Mouse (Mus musculus) forebrain, postnatal 0 days (tissue): Measurements from ENCODE around the gene Hoxb5. TPM values are rescaled to one million over a fixed set of nuclear protein-coding genes. Genes with fewer than 3 reads are reported as not detected.

Source experiments
- ATAC-seq: fragments of 200-750 bp; cut with Nextera tagmentation; 2 replicates; pipeline ENCODE4 v1.8.0; 2017; ENCODE audit warnings: mild to moderate bottlenecking, moderate library complexity
- DNase-seq: peaks from one replicate; pipeline ENCODE4 v3.0.0-alpha.2; 2015
- H3K27ac ChIP-seq: fragments of 300-500 bp; sonication (generic); 2 replicates; pipeline ENCODE4 v1.5.1; 2014; ENCODE audit warnings: low read depth, mild to moderate bottlenecking, antibody characterized with exemption, low read length, moderate library complexity, mixed read lengths
- H3K27me3 ChIP-seq: fragments of 300-500 bp; sonication (generic); 2 replicates; pipeline ENCODE4 v1.6.1; 2014; ENCODE audit warnings: mild to moderate bottlenecking, low read length, mixed read lengths; ENCODE audit not compliant: insufficient read depth
- H3K36me3 ChIP-seq: fragments of 300-500 bp; sonication (generic); 2 replicates; pipeline ENCODE4 v1.6.1; 2014; ENCODE audit warnings: mild to moderate bottlenecking, moderate library complexity; ENCODE audit not compliant: insufficient read depth
- H3K4me1 ChIP-seq: fragments of 300-500 bp; sonication (generic); 2 replicates; pipeline ENCODE4 v1.6.1; 2014; ENCODE audit warnings: antibody characterized with exemption; ENCODE audit not compliant: insufficient read depth
- H3K4me2 ChIP-seq: fragments of 300-500 bp; sonication (generic); 2 replicates; pipeline ENCODE4 v1.6.1; 2014; ENCODE audit warnings: low read depth, mild to moderate bottlenecking, moderate library complexity
- H3K4me3 ChIP-seq: fragments of 300-500 bp; sonication (generic); 2 replicates; pipeline ENCODE4 v1.5.1; 2014; ENCODE audit warnings: low read depth, low read length, mixed read lengths
- H3K9ac ChIP-seq: fragments of 300-500 bp; sonication (generic); 2 replicates; pipeline ENCODE4 v1.6.1; 2014; ENCODE audit warnings: mild to moderate bottlenecking
- H3K9me3 ChIP-seq: fragments of 300-500 bp; sonication (generic); 2 replicates; pipeline ENCODE4 v1.6.1; 2016; ENCODE audit warnings: low read length
- CTCF ChIP-seq: sonication (generic); IDR thresholded peaks from 2 replicates; pipeline ENCODE4 v1.5.1; 2016; ENCODE audit warnings: antibody characterized with exemption, control low read depth, low read depth
- WGBS: fragments of 180-500 bp; shearing (Covaris S2); extraction: QIAGEN DNeasy Blood & Tissue Kit; methylation state at CpG from one replicate; pipeline ENCODE4 v1.1.7; 2014; 5-methylcytosine and 5-hydroxymethylcytosine counted together
- polyA plus RNA-seq: library from polyadenylated mRNA; unstranded; fragments of >200 nt; fragmentation: Nextera tagmentation; extraction: Ambion mirVana; gene quantifications from 2 replicates; pipeline ENCODE4 v1.2.1, GENCODE M21; 2015
- total RNA-seq: library from RNA; depleted of rRNA; stranded (reverse); fragments of >200 nt; gene quantifications from 2 replicates; pipeline ENCODE4 v1.2.3, GENCODE M21; 2014

Gene Hoxb5
- total and polyA plus RNA-seq, 2 experiments from 2014 or later: not detected

DNA sequence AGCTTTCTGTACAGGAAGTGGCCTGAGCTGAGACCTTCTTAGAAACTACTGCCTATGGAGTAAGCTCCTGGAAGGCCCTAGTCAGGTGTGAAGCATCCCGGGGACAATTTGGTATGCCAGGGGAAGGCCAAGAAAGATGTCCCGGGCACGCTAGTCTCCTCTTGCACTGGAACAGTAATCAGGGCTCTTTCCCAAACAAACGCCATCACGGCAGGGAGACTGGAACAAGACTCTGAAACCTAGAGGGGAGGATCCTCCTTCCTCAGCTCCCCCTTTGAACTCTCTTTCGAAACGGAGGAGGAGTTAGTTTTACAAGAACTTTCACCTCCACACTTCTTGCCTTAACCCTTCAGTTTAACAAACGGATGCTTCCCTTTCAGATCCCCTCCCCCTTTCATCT lies 29.0 kb downstream of the Hoxb5 start:
- no peaks in the 10 kb centered on the region for H3K4me1 ChIP-seq
- under 1% methylated on average over 8 of the region's 8 CpGs for WGBS
- no peaks in the 10 kb centered on the region for H3K9me3 ChIP-seq
- H3K4me2 ChIP-seq: no peak overlapping the region
- TF ChIP-seq CTCF: no peak
- no peak overlapping the region for H3K9ac ChIP-seq
- H3K36me3 ChIP-seq: no peaks in the 10 kb centered on the region
- H3K4me3 ChIP-seq: no peak overlapping the region
- peaks cover 100% of the 10 kb centered on the region for H3K27me3 ChIP-seq
- DNase-seq: no peak
- H3K27ac ChIP-seq: no peak overlapping the region
- no peak for ATAC-seq

DNA sequence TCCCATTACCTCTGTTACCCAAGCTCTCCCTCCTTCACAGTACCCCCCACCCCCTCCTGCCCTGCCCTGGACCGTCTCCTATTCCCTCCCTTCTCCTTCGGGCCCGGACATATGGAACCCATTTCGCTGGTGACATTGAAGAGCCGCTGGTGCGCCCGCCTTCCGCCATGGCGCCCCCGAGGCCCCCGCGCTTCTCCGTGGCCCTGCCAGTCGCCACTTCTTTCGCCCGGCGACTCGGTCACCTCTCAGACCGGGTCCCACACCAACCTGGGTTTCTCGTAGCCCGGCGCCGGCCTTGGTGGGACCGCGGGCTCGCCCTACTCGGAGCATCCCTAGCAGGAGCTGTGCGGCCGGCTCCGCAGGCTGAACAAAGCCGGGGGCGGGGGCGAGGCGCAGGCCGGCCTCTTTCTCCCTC lies 29.5 kb downstream of the Hoxb5 start:
- whole genome bisulfite sequencing: under 1% methylated on average over 34 of the region's 35 CpGs
- no peak for TF ChIP-seq CTCF
- no peaks in the 10 kb centered on the region for H3K9me3 ChIP-seq
- H3K36me3 ChIP-seq: no peaks in the 10 kb centered on the region
- DNase-seq: no peak
- no peak overlapping the region for H3K4me3 ChIP-seq
- no peak overlapping the region for H3K27ac ChIP-seq
- no peak for ATAC-seq
- peaks cover 100% of the 10 kb centered on the region for H3K27me3 ChIP-seq
- no peaks in the 10 kb centered on the region for H3K4me1 ChIP-seq
- no peak overlapping the region for H3K4me2 ChIP-seq
- H3K9ac ChIP-seq: no peak overlapping the region

- no peaks in the 10 kb centered on the region for H3K4me1 ChIP-seq
- 3% methylated on average over 17 of the region's 17 CpGs for WGBS
- TF ChIP-seq CTCF: no peak
- no peak overlapping the region for H3K9ac ChIP-seq
- no peaks in the 10 kb centered on the region for H3K36me3 ChIP-seq
- DNase-seq (no peak), ATAC-seq (no peak)
- no peak overlapping the region for H3K27ac ChIP-seq
- no peak overlapping the region for H3K4me2 ChIP-seq
- no peaks in the 10 kb centered on the region for H3K9me3 ChIP-seq
- peaks cover 100% of the 10 kb centered on the region for H3K27me3 ChIP-seq
- no peak overlapping the region for H3K4me3 ChIP-seq
Observed at GRCm38 (mm10) chr11:96333241-96334001, 30.3 kb downstream of the Hoxb5 start.

DNA sequence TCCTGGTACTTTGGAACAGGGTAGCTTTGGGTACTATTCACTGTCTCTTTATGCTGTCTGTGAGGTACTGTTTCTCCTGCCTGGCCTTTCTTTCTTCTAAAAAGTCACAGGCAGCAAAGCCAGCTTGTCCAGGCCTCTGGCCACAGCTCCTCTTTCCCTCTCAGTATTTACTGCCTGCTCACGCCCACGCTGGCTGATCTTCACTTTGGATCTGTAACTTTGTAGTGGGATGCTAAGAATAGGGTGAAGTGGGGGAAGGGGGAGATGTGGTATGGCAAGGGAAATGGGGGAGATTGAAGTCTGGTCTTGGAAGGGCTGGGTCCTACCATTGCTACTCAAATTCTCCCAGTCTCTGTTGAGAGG lies 30.8 kb downstream of the Hoxb5 start:
- Histone ChIP-seq H3K4me3 (no peak overlapping the region), H3K36me3 (no peaks in the 10 kb centered on the region), H3K9ac (no peak overlapping the region), H3K9me3 (no peaks in the 10 kb centered on the region), H3K27me3 (peaks cover 100% of the 10 kb centered on the region), H3K4me1 (no peaks in the 10 kb centered on the region), H3K27ac (no peak overlapping the region), H3K4me2 (no peak overlapping the region)
- TF ChIP-seq CTCF: no peak
- WGBS: 0% methylated on average over 2 of the region's 2 CpGs
- no peak for DNase-seq
- ATAC-seq: no peak

DNA sequence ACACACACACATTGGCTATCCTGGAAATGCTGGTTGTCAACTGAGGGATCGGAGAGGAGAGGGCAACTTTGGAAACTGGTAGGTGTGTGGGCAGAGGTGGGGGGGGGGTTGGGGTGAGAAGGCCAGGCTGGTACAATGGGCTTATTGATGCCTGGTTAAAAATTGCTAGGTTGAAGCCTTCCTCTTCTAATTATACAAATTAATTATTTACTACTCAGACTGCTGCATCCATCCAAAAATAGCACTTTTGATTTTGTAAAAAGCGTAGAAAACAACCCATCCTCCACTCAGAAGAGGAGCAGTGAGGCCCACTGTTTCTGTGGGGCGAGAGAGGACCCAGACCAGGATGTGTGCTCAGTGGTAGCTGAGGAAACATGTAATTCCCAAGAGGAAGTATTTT lies 31.9 kb downstream of the Hoxb5 start:
- peaks cover 100% of the 10 kb centered on the region for H3K27me3 ChIP-seq
- ATAC-seq: no peak
- H3K4me3 ChIP-seq: no peak overlapping the region
- no peak overlapping the region for H3K9ac ChIP-seq
- no peak for TF ChIP-seq CTCF
- WGBS: 25% methylated on average over 3 of the region's 3 CpGs
- H3K4me2 ChIP-seq: no peak overlapping the region
- H3K9me3 ChIP-seq: no peaks in the 10 kb centered on the region
- no peak for DNase-seq
- H3K4me1 ChIP-seq: no peaks in the 10 kb centered on the region
- H3K36me3 ChIP-seq: no peaks in the 10 kb centered on the region
- no peak overlapping the region for H3K27ac ChIP-seq

- 3% methylated on average over 2 of the region's 2 CpGs for WGBS
- H3K27me3 ChIP-seq: peaks cover 96% of the 10 kb centered on the region
- ATAC-seq (no peak), DNase-seq (no peak)
- H3K4me3 ChIP-seq: no peak overlapping the region
- no peaks in the 10 kb centered on the region for H3K4me1 ChIP-seq
- no peak overlapping the region for H3K9ac ChIP-seq
- H3K27ac ChIP-seq: no peak overlapping the region
- TF ChIP-seq CTCF: no peak
- no peaks in the 10 kb centered on the region for H3K9me3 ChIP-seq
- no peaks in the 10 kb centered on the region for H3K36me3 ChIP-seq
- no peak overlapping the region for H3K4me2 ChIP-seq
Observed at GRCm38 (mm10) chr11:96336597-96336996, 33.5 kb downstream of the Hoxb5 start.

DNA sequence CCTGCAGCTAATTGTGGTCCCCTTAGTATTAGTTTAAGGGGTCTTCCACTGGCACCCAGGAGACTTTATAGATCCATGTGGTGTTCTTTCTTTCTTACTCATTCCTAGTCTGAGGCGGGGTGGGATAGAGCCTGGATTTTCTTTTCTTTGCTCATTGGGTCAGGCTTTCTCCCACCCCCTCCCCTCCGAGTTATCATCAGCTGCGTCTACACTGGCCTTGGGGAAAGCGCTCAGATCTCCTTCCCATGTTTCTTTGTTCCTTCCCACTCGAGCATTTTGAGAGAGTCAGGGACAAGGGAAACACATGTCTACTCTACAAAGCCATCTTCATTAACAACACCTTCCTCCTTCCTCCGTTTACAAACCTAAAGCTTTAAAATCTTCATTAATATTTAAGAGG lies 33.9 kb downstream of the Hoxb5 start:
- H3K4me2 ChIP-seq: no peak overlapping the region
- no peak for TF ChIP-seq CTCF
- H3K27me3 ChIP-seq: peaks cover 96% of the 10 kb centered on the region
- no peak overlapping the region for H3K27ac ChIP-seq
- H3K9ac ChIP-seq: no peak overlapping the region
- H3K4me3 ChIP-seq: no peak overlapping the region
- DNase-seq: no peak
- 1% methylated on average over 6 of the region's 6 CpGs for WGBS
- no peaks in the 10 kb centered on the region for H3K4me1 ChIP-seq
- no peaks in the 10 kb centered on the region for H3K36me3 ChIP-seq
- no peak for ATAC-seq
- H3K9me3 ChIP-seq: no peaks in the 10 kb centered on the region
